Mouse (Mus musculus): ENCODE measurements around the gene Lrmda. TPM values are rescaled to one million over a fixed set of nuclear protein-coding genes. Genes with fewer than 3 reads are reported as not detected.

The Lrmda gene
- polyA plus RNA-seq, 1 experiment from 2014 or later: 0.80 TPM

- no peak for ATAC-seq
- no peak overlapping the region for H3K4me3 ChIP-seq (ENCODE audit: low read length)
- H3K9ac ChIP-seq (ENCODE audit: low read depth, low read length): no peak overlapping the region
- no peak overlapping the region for H3K4me2 ChIP-seq (ENCODE audit: low read length)
- no peak overlapping the region for H3K27ac ChIP-seq (ENCODE audit: low read depth, low read length)
- H3K36me3 ChIP-seq (ENCODE audit: control insufficient read depth, insufficient read depth, low read length): no peaks in the 10 kb centered on the region
- no peaks in the 10 kb centered on the region for H3K27me3 ChIP-seq (replicated peaks; ENCODE audit: control insufficient read depth, insufficient read depth, low read length)
- H3K4me1 ChIP-seq (ENCODE audit: control insufficient read depth, insufficient read depth, low read depth, low read length): peaks cover 6% of the 10 kb centered on the region; the same call in 1 of the 2 replicates
- no peaks in the 10 kb centered on the region for H3K9me3 ChIP-seq (ENCODE audit: control insufficient read depth, low read length)
These were observed 490.9 kb downstream of the Lrmda start for GRCm38 (mm10) chr14:22510531-22510785.

GRCm38 (mm10) chr14:22514362-22515084, 495.0 kb downstream of the Lrmda start:
- Histone ChIP-seq H3K27me3 (replicated peaks; ENCODE audit: control insufficient read depth, insufficient read depth, low read length) (no peaks in the 10 kb centered on the region), H3K9me3 (ENCODE audit: control insufficient read depth, low read length) (peaks cover 3% of the 10 kb centered on the region; the same call in 1 of the 2 replicates), H3K4me3 (ENCODE audit: low read length) (no peak overlapping the region), H3K4me1 (ENCODE audit: control insufficient read depth, insufficient read depth, low read depth, low read length) (0 out of 2 replicates have a peak, but pooled peaks cover 3% of the 10 kb centered on the region), H3K9ac (ENCODE audit: low read depth, low read length) (no peak overlapping the region), H3K4me2 (ENCODE audit: low read length) (peak overlapping the region; percentile 15; the same call in 1 of the 2 replicates), H3K27ac (ENCODE audit: low read depth, low read length) (no peak overlapping the region), H3K36me3 (ENCODE audit: control insufficient read depth, insufficient read depth, low read length) (no peaks in the 10 kb centered on the region)
- no peak for ATAC-seq
- WGBS: 50% methylated on average over 5 of the region's 5 CpGs

- ATAC-seq: no peak
- 72% methylated on average over 3 of the region's 3 CpGs for WGBS
- no peaks in the 10 kb centered on the region for H3K36me3 ChIP-seq (ENCODE audit: control insufficient read depth, insufficient read depth, low read length)
These were observed 511.2 kb downstream of the Lrmda start for GRCm38 (mm10) chr14:22530706-22531105.

GRCm38 (mm10) chr14:22533501-22533900, 514.0 kb downstream of the Lrmda start:
- no peak overlapping the region for H3K27ac ChIP-seq (ENCODE audit: low read depth, low read length)
- H3K4me1 ChIP-seq (ENCODE audit: control insufficient read depth, insufficient read depth, low read depth, low read length): no peaks in the 10 kb centered on the region
- H3K27me3 ChIP-seq (replicated peaks; ENCODE audit: control insufficient read depth, insufficient read depth, low read length): no peaks in the 10 kb centered on the region
- ATAC-seq: no peak
- no peaks in the 10 kb centered on the region for H3K36me3 ChIP-seq (ENCODE audit: control insufficient read depth, insufficient read depth, low read length)
- WGBS: 68% methylated on average over 3 of the region's 3 CpGs
- H3K9me3 ChIP-seq (ENCODE audit: control insufficient read depth, low read length): no peaks in the 10 kb centered on the region
- H3K9ac ChIP-seq (ENCODE audit: low read depth, low read length): no peak overlapping the region
- H3K4me2 ChIP-seq (ENCODE audit: low read length): no peak overlapping the region
- no peak overlapping the region for H3K4me3 ChIP-seq (ENCODE audit: low read length)

More at GRCm38 (mm10) chr14:22530706-22531105, 511.2 kb downstream of the Lrmda start:
- Histone ChIP-seq H3K9me3 (ENCODE audit: control insufficient read depth, low read length) (no peaks in the 10 kb centered on the region), H3K4me2 (ENCODE audit: low read length) (no peak overlapping the region), H3K27me3 (replicated peaks; ENCODE audit: control insufficient read depth, insufficient read depth, low read length) (no peaks in the 10 kb centered on the region), H3K4me1 (ENCODE audit: control insufficient read depth, insufficient read depth, low read depth, low read length) (no peaks in the 10 kb centered on the region), H3K4me3 (ENCODE audit: low read length) (no peak overlapping the region), H3K27ac (ENCODE audit: low read depth, low read length) (no peak overlapping the region), H3K9ac (ENCODE audit: low read depth, low read length) (no peak overlapping the region)

- no peak overlapping the region for H3K4me2 ChIP-seq (ENCODE audit: low read length)
- H3K9me3 ChIP-seq (ENCODE audit: control insufficient read depth, low read length): no peaks in the 10 kb centered on the region
- H3K9ac ChIP-seq (ENCODE audit: low read depth, low read length): no peak overlapping the region
- H3K27ac ChIP-seq (ENCODE audit: low read depth, low read length): no peak overlapping the region
- no peaks in the 10 kb centered on the region; the same call in 1 of the 2 replicates for H3K4me1 ChIP-seq (ENCODE audit: control insufficient read depth, insufficient read depth, low read depth, low read length)
- no peaks in the 10 kb centered on the region for H3K27me3 ChIP-seq (replicated peaks; ENCODE audit: control insufficient read depth, insufficient read depth, low read length)
- no peak overlapping the region for H3K4me3 ChIP-seq (ENCODE audit: low read length)
- 37% methylated on average over 8 of the region's 8 CpGs for WGBS
- 0 out of 2 replicates have a peak, but pooled peaks have one; percentile 20 for ATAC-seq
- H3K36me3 ChIP-seq (ENCODE audit: control insufficient read depth, insufficient read depth, low read length): no peaks in the 10 kb centered on the region
These were observed 526.6 kb downstream of the Lrmda start for GRCm38 (mm10) chr14:22545887-22546675.

- Histone ChIP-seq H3K36me3 (ENCODE audit: control insufficient read depth, insufficient read depth, low read length) (no peaks in the 10 kb centered on the region), H3K27ac (ENCODE audit: low read depth, low read length) (no peak overlapping the region), H3K9ac (ENCODE audit: low read depth, low read length) (no peak overlapping the region), H3K4me2 (ENCODE audit: low read length) (no peak overlapping the region), H3K27me3 (replicated peaks; ENCODE audit: control insufficient read depth, insufficient read depth, low read length) (no peaks in the 10 kb centered on the region), H3K4me3 (ENCODE audit: low read length) (no peak overlapping the region), H3K4me1 (ENCODE audit: control insufficient read depth, insufficient read depth, low read depth, low read length) (no peaks in the 10 kb centered on the region; the same call in 1 of the 2 replicates), H3K9me3 (ENCODE audit: control insufficient read depth, low read length) (no peaks in the 10 kb centered on the region)
- peak; percentile 37; the same call in 1 of the 2 replicates for ATAC-seq
- WGBS: 36% methylated on average over 4 of the region's 4 CpGs
These were observed 527.1 kb downstream of the Lrmda start for GRCm38 (mm10) chr14:22546676-22546984.

GRCm38 (mm10) chr14:22548286-22548685, 528.8 kb downstream of the Lrmda start:
- Histone ChIP-seq H3K27ac (ENCODE audit: low read depth, low read length) (no peak overlapping the region), H3K27me3 (replicated peaks; ENCODE audit: control insufficient read depth, insufficient read depth, low read length) (no peaks in the 10 kb centered on the region), H3K4me2 (ENCODE audit: low read length) (no peak overlapping the region), H3K9ac (ENCODE audit: low read depth, low read length) (no peak overlapping the region), H3K9me3 (ENCODE audit: control insufficient read depth, low read length) (no peaks in the 10 kb centered on the region), H3K36me3 (ENCODE audit: control insufficient read depth, insufficient read depth, low read length) (no peaks in the 10 kb centered on the region), H3K4me1 (ENCODE audit: control insufficient read depth, insufficient read depth, low read depth, low read length) (no peaks in the 10 kb centered on the region; the same call in 1 of the 2 replicates), H3K4me3 (ENCODE audit: low read length) (no peak overlapping the region)
- WGBS: 35% methylated on average over 2 of the region's 2 CpGs
- no peak for ATAC-seq

- H3K4me3 ChIP-seq (ENCODE audit: low read length): no peak overlapping the region
- H3K4me2 ChIP-seq (ENCODE audit: low read length): no peak overlapping the region
- H3K27ac ChIP-seq (ENCODE audit: low read depth, low read length): no peak overlapping the region
- H3K4me1 ChIP-seq (ENCODE audit: control insufficient read depth, insufficient read depth, low read depth, low read length): no peaks in the 10 kb centered on the region; the same call in 1 of the 2 replicates
- H3K9ac ChIP-seq (ENCODE audit: low read depth, low read length): no peak overlapping the region
- 87% methylated on average over 2 of the region's 2 CpGs for WGBS
- no peaks in the 10 kb centered on the region for H3K27me3 ChIP-seq (replicated peaks; ENCODE audit: control insufficient read depth, insufficient read depth, low read length)
- no peaks in the 10 kb centered on the region for H3K9me3 ChIP-seq (ENCODE audit: control insufficient read depth, low read length)
- H3K36me3 ChIP-seq (ENCODE audit: control insufficient read depth, insufficient read depth, low read length): no peaks in the 10 kb centered on the region
- no peak for ATAC-seq
These were observed 529.7 kb downstream of the Lrmda start for GRCm38 (mm10) chr14:22549166-22549565.

GRCm38 (mm10) chr14:22552358-22552757, 532.8 kb downstream of the Lrmda start:
- no peaks in the 10 kb centered on the region for H3K27me3 ChIP-seq (replicated peaks; ENCODE audit: control insufficient read depth, insufficient read depth, low read length)
- H3K4me1 ChIP-seq (ENCODE audit: control insufficient read depth, insufficient read depth, low read depth, low read length): no peaks in the 10 kb centered on the region
- H3K27ac ChIP-seq (ENCODE audit: low read depth, low read length): no peak overlapping the region
- no peak for ATAC-seq
- 78% methylated on average over 4 of the region's 4 CpGs for WGBS
- no peak overlapping the region for H3K4me2 ChIP-seq (ENCODE audit: low read length)
- no peak overlapping the region for H3K9ac ChIP-seq (ENCODE audit: low read depth, low read length)
- H3K36me3 ChIP-seq (ENCODE audit: control insufficient read depth, insufficient read depth, low read length): no peaks in the 10 kb centered on the region
- no peaks in the 10 kb centered on the region for H3K9me3 ChIP-seq (ENCODE audit: control insufficient read depth, low read length)
- H3K4me3 ChIP-seq (ENCODE audit: low read length): no peak overlapping the region
